Mouse (Mus musculus) kidney, adult 11 months (tissue): ENCODE measurements around the gene Abi1.
"Not testable (repeated sequence)": the region's sequence is repeated elsewhere in the genome, so short reads cannot be mapped to it uniquely, and the experiment has no call there.

ENCODE experiments used
- DNase-seq: peaks from one replicate; pipeline ENCODE4 v3.0.0; 2022

Gene Abi1

GRCm38 (mm10) chr2:22957415-22957814 is 82.6 kb downstream of the Abi1 start:
- no peak for DNase-seq

GRCm38 (mm10) chr2:22955914-22956313 is 84.1 kb downstream of the Abi1 start:
- DNase-seq, result no peak

- no peak for DNase-seq
These were observed 85.8 kb downstream of the Abi1 start for GRCm38 (mm10) chr2:22954278-22954677.

- DNase-seq, result no peak
These were observed 90.1 kb downstream of the Abi1 start for GRCm38 (mm10) chr2:22949956-22950355.

- no peak for DNase-seq
These were observed 106.5 kb downstream of the Abi1 start for GRCm38 (mm10) chr2:22933556-22933955.

GRCm38 (mm10) chr2:22928259-22928658 is 111.8 kb downstream of the Abi1 start:
- DNase-seq, result no peak

- DNase-seq, result not testable (repeated sequence)
These were observed 114.1 kb downstream of the Abi1 start for GRCm38 (mm10) chr2:22925911-22926310.

- no peak for DNase-seq
These were observed 121.4 kb downstream of the Abi1 start for GRCm38 (mm10) chr2:22918651-22919050.

- peak; percentile 56 for DNase-seq
These were observed 125.6 kb downstream of the Abi1 start for GRCm38 (mm10) chr2:22914421-22914820.

- DNase-seq, result no peak
These were observed 136.1 kb downstream of the Abi1 start for GRCm38 (mm10) chr2:22903947-22904346.

GRCm38 (mm10) chr2:22895282-22896273 is 144.5 kb downstream of the Abi1 start, which contains the start of gene Pdss1:
Gene Pdss1, plus strand, starts transcription at chr2:22895522.
- DNase-seq, result peak; percentile 90

GRCm38 (mm10) chr2:22894932-22895281 is 145.1 kb downstream of the Abi1 start:
- DNase-seq, result no peak
